Mouse (Mus musculus): ENCODE results near the gene Cerk. TPM values are rescaled to one million over a fixed set of nuclear protein-coding genes. Genes with fewer than 3 reads are reported as not detected.
A peak's percentile ranks its signal among the peaks of the same experiment; 100 is the strongest.
"Not testable (repeated sequence)": the region's sequence is repeated elsewhere in the genome, so short reads cannot be mapped to it uniquely, and the experiment has no call there.

The Cerk gene
- 54.4 and 64.4 TPM in 2 replicates for polyA plus RNA-seq (2015; fragmentation: Nextera tagmentation; extraction: Ambion mirVana)

- peak; percentile 71 for DNase-seq (ENCODE audit: low spot score)
Observed at GRCm38 (mm10) chr15:86185689-86186569, at the start of gene Cerk. Gene Cerk (minus strand): TSS chr15:86186141.

- DNase-seq (ENCODE audit: low spot score) = peak; percentile 85
Observed at GRCm38 (mm10) chr15:86234517-86235441, 48.8 kb upstream of the Cerk start.

GRCm38 (mm10) chr15:86234001-86234400, 48.1 kb upstream of the Cerk start:
- peak; percentile 39 for DNase-seq (ENCODE audit: low spot score)

- DNase-seq (ENCODE audit: low spot score) = no peak
Observed at GRCm38 (mm10) chr15:86231831-86232512, 46.0 kb upstream of the Cerk start.

- DNase-seq (ENCODE audit: low spot score) = no peak
Observed at GRCm38 (mm10) chr15:86231170-86231569, 45.2 kb upstream of the Cerk start.

GRCm38 (mm10) chr15:86229623-86230022, 43.7 kb upstream of the Cerk start:
- no peak for DNase-seq (ENCODE audit: low spot score)

- DNase-seq (ENCODE audit: low spot score) = peak; percentile 27
Observed at GRCm38 (mm10) chr15:86229088-86229487, 43.1 kb upstream of the Cerk start.

- DNase-seq (ENCODE audit: low spot score) = peak; percentile 81
Observed at GRCm38 (mm10) chr15:86228186-86228585, 42.2 kb upstream of the Cerk start.

GRCm38 (mm10) chr15:86226968-86227367, 41.0 kb upstream of the Cerk start:
- no peak for DNase-seq (ENCODE audit: low spot score)

GRCm38 (mm10) chr15:86226221-86226620, 40.3 kb upstream of the Cerk start:
- no peak for DNase-seq (ENCODE audit: low spot score)

- DNase-seq (ENCODE audit: low spot score) = no peak
Observed at GRCm38 (mm10) chr15:86224972-86225551, 39.1 kb upstream of the Cerk start.

GRCm38 (mm10) chr15:86221901-86222300, 36.0 kb upstream of the Cerk start:
- not testable (repeated sequence) for DNase-seq (ENCODE audit: low spot score)

GRCm38 (mm10) chr15:86221369-86221768, 35.4 kb upstream of the Cerk start:
- no peak for DNase-seq (ENCODE audit: low spot score)

GRCm38 (mm10) chr15:86220715-86221114, 34.8 kb upstream of the Cerk start:
- no peak for DNase-seq (ENCODE audit: low spot score)

GRCm38 (mm10) chr15:86220229-86220630, 34.3 kb upstream of the Cerk start:
- DNase-seq (ENCODE audit: low spot score) = no peak

GRCm38 (mm10) chr15:86219534-86220228, 33.7 kb upstream of the Cerk start:
- DNase-seq (ENCODE audit: low spot score) = no peak

- DNase-seq (ENCODE audit: low spot score) = not testable (repeated sequence)
Observed at GRCm38 (mm10) chr15:86216641-86217040, 30.7 kb upstream of the Cerk start.

GRCm38 (mm10) chr15:86214549-86215201, 28.7 kb upstream of the Cerk start:
- no peak for DNase-seq (ENCODE audit: low spot score)

- DNase-seq (ENCODE audit: low spot score) = peak; percentile 95
Observed at GRCm38 (mm10) chr15:86213753-86214548, 28.0 kb upstream of the Cerk start, which contains the start of gene Tbc1d22a. Gene Tbc1d22a (plus strand): TSS chr15:86214459.
